Mouse (Mus musculus): ENCODE results near the gene Rbfox1. TPM values are rescaled to one million over a fixed set of nuclear protein-coding genes. Genes with fewer than 3 reads are reported as not detected.

Rbfox1 gene
- polyA plus RNA-seq, 1 experiment from 2014 or later, result 0.57 TPM

DNA sequence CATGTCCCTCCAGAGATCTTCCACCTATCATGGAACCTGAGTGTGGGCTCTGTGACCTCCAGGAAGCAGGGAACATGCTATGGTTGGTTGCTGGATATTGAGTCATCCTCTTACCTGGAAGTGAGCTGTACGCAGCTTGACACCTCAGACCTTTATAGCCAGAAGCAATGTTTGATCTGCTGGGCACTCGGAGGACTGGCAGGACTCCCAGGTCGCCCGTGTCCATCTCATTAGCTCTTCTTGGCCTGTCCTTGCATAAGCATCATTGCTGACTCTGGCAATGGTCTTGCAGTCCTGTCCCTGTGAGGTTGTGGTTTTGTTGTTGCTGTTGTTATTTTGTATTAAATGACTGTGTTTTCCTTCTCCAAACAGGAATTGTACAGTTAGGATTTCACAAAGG, 180.3 kb downstream of the Rbfox1 start:
- WGBS, result 73% methylated on average over 4 of the region's 4 CpGs
- Histone ChIP-seq H3K4me1 (ENCODE audit: insufficient read depth) (no peaks in the 10 kb centered on the region), H3K9me3 (ENCODE audit: low read depth, low read length) (no peaks in the 10 kb centered on the region), H3K4me2 (no peak overlapping the region), H3K36me3 (ENCODE audit: insufficient read depth) (no peaks in the 10 kb centered on the region), H3K4me3 (ENCODE audit: low read depth, low read length) (no peak overlapping the region), H3K9ac (no peak overlapping the region), H3K27ac (ENCODE audit: low read depth) (no peak overlapping the region), H3K27me3 (ENCODE audit: insufficient read depth, low read length) (no peaks in the 10 kb centered on the region)
- TF ChIP-seq CTCF (IDR thresholded peaks at IDR 0.05; ENCODE audit: low read depth), result no peak
- ATAC-seq (ENCODE audit: insufficient read depth) (no peak), DNase-seq (no peak)

DNA sequence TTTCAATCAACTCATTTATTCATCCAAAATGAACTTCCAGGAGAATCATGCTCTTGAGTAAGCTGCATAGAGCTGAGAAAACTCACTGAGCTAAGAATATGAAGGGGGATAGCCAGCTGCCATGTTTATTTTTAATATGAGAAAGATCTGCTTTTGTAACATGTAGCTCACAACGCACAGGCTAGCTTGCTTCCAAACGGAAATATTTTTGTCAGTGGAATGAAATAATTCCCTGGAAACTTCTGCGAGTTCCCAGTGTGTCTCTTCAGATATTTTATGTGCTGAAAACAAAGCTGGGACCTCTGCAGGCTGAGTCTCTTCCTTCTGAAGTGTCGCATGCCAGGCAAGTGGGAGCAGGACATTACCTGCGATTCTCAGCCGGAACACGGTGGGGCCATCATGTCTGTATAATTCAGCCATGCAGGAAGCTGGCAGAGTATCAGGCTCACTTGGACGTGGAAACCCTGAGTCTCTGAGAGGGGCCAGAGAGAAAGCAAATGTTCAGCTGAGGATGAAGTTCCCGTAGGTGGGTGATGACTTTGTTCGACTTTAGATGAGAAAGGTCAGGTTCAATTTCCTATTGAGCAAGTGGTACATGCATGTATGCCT, 190.4 kb downstream of the Rbfox1 start:
- no peak for TF ChIP-seq CTCF (IDR thresholded peaks at IDR 0.05; ENCODE audit: low read depth)
- Histone ChIP-seq H3K9ac (no peak overlapping the region), H3K27ac (ENCODE audit: low read depth) (no peak overlapping the region), H3K9me3 (ENCODE audit: low read depth, low read length) (no peaks in the 10 kb centered on the region), H3K4me3 (ENCODE audit: low read depth, low read length) (no peak overlapping the region), H3K36me3 (ENCODE audit: insufficient read depth) (no peaks in the 10 kb centered on the region), H3K4me1 (ENCODE audit: insufficient read depth) (no peaks in the 10 kb centered on the region), H3K27me3 (ENCODE audit: insufficient read depth, low read length) (no peaks in the 10 kb centered on the region), H3K4me2 (no peak overlapping the region)
- 79% methylated on average over 10 of the region's 10 CpGs for WGBS
- DNase-seq, result no peak
- no peak for ATAC-seq (ENCODE audit: insufficient read depth)

DNA sequence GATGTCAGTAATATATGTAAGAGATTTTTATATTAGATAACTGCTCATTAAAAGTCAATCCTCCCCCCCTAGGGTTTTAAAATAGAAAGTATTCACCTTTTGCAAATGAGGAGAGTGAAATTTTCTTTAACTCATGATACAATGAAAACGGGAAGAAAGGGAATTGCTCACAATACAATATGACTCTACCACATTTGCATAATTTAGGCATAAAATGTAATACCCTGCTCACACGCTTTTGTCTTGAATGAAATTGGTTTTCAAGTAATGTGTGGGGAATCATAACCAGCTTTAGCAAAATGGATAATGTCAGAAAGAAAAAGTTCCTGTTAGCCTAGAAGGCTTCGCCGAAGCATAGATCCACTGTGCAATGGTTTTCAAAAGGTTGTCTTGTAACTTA, 193.9 kb downstream of the Rbfox1 start:
- no peaks in the 10 kb centered on the region for H3K27me3 ChIP-seq (ENCODE audit: insufficient read depth, low read length)
- no peak overlapping the region for H3K4me2 ChIP-seq
- H3K36me3 ChIP-seq (ENCODE audit: insufficient read depth), result no peaks in the 10 kb centered on the region
- no peak overlapping the region for H3K27ac ChIP-seq (ENCODE audit: low read depth)
- H3K4me1 ChIP-seq (ENCODE audit: insufficient read depth), result no peaks in the 10 kb centered on the region
- DNase-seq, result no peak
- H3K4me3 ChIP-seq (ENCODE audit: low read depth, low read length), result no peak overlapping the region
- TF ChIP-seq CTCF (IDR thresholded peaks at IDR 0.05; ENCODE audit: low read depth), result no peak
- WGBS, result 85% methylated on average over 4 of the region's 4 CpGs
- no peaks in the 10 kb centered on the region for H3K9me3 ChIP-seq (ENCODE audit: low read depth, low read length)
- no peak for ATAC-seq (ENCODE audit: insufficient read depth)
- no peak overlapping the region for H3K9ac ChIP-seq

DNA sequence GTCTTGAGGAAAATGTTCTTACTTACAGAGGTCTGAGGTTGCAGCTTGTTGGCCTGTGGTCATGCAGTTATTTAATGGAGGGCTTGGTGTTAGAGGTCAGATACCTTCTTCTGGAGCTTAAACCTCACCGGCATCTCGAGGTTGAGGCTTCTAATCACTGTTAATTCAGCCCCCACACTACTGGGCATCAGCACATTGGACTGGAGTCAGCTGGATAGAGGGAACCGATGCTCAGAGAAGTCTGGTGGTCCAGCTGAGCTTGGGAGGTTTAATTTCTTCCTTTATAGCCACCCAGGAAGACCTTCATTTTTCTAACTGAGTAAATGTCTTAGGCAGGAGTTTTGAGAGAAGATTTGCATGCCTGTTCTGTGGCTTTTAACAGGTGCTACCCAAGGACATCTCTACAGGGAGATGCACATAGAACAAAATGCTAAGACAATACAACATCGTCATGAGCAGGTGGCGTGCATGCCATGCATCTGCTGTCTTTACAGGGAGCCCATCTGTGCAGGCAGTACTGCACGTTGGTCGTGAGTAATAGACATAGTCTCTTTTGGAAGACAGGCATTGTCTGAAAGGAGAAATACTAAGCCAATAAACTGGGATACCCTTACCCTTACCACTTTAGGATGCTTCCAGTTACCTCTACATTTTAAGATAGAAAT, 199.7 kb downstream of the Rbfox1 start:
- no peaks in the 10 kb centered on the region for H3K9me3 ChIP-seq (ENCODE audit: low read depth, low read length)
- no peak overlapping the region for H3K4me3 ChIP-seq (ENCODE audit: low read depth, low read length)
- no peak for TF ChIP-seq CTCF (IDR thresholded peaks at IDR 0.05; ENCODE audit: low read depth)
- no peak for DNase-seq
- no peak overlapping the region for H3K27ac ChIP-seq (ENCODE audit: low read depth)
- ATAC-seq (ENCODE audit: insufficient read depth), result no peak
- no peak overlapping the region for H3K4me2 ChIP-seq
- no peaks in the 10 kb centered on the region for H3K36me3 ChIP-seq (ENCODE audit: insufficient read depth)
- H3K4me1 ChIP-seq (ENCODE audit: insufficient read depth), result no peaks in the 10 kb centered on the region
- H3K27me3 ChIP-seq (ENCODE audit: insufficient read depth, low read length), result no peaks in the 10 kb centered on the region
- WGBS, result 69% methylated on average over 7 of the region's 7 CpGs
- H3K9ac ChIP-seq, result no peak overlapping the region

DNA sequence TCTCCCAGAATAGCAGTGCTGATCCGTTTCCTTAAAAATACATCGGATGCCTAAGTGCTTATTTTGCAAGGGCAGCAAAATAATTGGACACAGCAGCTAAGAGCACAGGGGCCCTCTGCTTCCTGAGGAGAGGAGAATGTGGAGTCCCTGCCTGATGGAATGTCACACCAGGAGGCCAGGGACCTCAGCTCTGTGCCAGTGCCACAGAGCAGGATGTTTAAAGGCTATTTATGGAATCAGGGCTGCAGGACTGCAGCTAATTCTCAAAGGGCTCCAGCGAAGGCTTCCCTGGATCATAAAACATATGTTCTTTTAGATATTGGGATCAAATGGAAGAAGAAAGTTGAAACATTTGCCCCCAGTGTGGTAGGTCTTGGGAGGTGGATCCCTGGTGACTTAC, 201.0 kb downstream of the Rbfox1 start:
- no peak for TF ChIP-seq CTCF (IDR thresholded peaks at IDR 0.05; ENCODE audit: low read depth)
- WGBS, result 31% methylated on average over 3 of the region's 3 CpGs

DNA sequence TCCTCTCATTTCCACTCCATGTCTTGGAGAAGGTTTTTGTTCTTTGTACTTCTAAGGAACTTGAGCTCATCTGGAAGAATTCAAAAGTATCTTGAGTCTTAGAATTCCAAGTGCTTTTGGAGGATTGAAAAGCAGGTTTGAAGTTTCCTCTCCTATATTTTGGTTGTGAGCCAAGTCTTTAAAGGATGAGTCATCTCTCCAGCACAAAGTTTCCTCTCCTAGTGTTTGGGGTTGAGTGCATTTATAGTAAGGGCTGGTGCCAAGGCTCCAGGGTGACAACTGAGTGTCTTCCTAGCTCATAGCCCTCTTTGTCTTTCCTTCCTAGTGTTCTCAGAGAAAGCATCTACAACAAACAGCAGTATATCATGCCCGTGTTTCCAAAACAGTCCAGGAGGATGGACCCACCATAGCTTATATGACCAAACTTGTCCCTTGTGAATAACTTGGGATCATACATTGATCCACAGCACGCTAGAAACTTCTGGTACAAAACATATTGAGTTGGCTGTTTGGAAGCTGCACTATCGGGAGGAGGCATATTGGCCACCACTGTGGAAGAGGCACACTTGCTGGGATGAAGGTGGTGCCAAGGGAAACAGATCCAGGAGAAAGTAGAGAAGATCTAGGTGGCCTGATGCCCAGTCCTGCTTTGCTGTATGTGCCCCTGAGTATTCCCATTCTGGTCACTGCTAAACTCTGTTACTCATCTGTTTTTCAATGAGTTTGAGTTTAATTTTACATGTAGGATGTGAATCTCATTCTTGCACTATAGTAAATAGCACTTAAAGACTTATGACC, 206.4 kb downstream of the Rbfox1 start:
- Histone ChIP-seq H3K9me3 (ENCODE audit: low read depth, low read length) (no peaks in the 10 kb centered on the region), H3K36me3 (ENCODE audit: insufficient read depth) (no peaks in the 10 kb centered on the region), H3K4me2 (no peak overlapping the region), H3K4me1 (ENCODE audit: insufficient read depth) (no peaks in the 10 kb centered on the region), H3K27me3 (ENCODE audit: insufficient read depth, low read length) (no peaks in the 10 kb centered on the region), H3K4me3 (ENCODE audit: low read depth, low read length) (no peak overlapping the region), H3K27ac (ENCODE audit: low read depth) (no peak overlapping the region), H3K9ac (no peak overlapping the region)
- 88% methylated on average over 3 of the region's 3 CpGs for WGBS
- DNase-seq (no peak), ATAC-seq (ENCODE audit: insufficient read depth) (no peak)
- TF ChIP-seq CTCF (IDR thresholded peaks at IDR 0.05; ENCODE audit: low read depth), result no peak

More for the DNA sequence above, 201.0 kb downstream of the Rbfox1 start:
- Histone ChIP-seq H3K9ac (no peak overlapping the region), H3K4me3 (ENCODE audit: low read depth, low read length) (no peak overlapping the region), H3K4me1 (ENCODE audit: insufficient read depth) (no peaks in the 10 kb centered on the region), H3K9me3 (ENCODE audit: low read depth, low read length) (no peaks in the 10 kb centered on the region), H3K27me3 (ENCODE audit: insufficient read depth, low read length) (no peaks in the 10 kb centered on the region), H3K4me2 (no peak overlapping the region), H3K36me3 (ENCODE audit: insufficient read depth) (no peaks in the 10 kb centered on the region), H3K27ac (ENCODE audit: low read depth) (0 out of 2 replicates have a peak overlapping the region, but pooled peaks have one; percentile 19)
- DNase-seq (peak; percentile 53), ATAC-seq (ENCODE audit: insufficient read depth) (peak; percentile 60; the same call in 1 of the 2 replicates)

All from lung, embryonic 14.5 days (tissue).